Mouse (Mus musculus) spleen, adult 18-20 months (tissue): Measurements from ENCODE around the gene Isca2.

Experiments
- DNase-seq, 2 experiments: peaks; one replicate each; pipeline ENCODE4 v3.0.0; 2022; ENCODE audit warnings: mixed read lengths in 2 of 2

Isca2 gene

GRCm38 (mm10) chr12:84774376-84774775 lies 1.3 kb downstream of the Isca2 start:
- no peak for DNase-seq

- DNase-seq = no peak
These were observed 3.2 kb downstream of the Isca2 start for GRCm38 (mm10) chr12:84776229-84776628.

GRCm38 (mm10) chr12:84784604-84785381 lies 11.7 kb downstream of the Isca2 start:
- peak; percentile 57 to 78 for DNase-seq

GRCm38 (mm10) chr12:84786091-84786490 lies 13.0 kb downstream of the Isca2 start:
- DNase-seq = no peak

- DNase-seq = no peak
These were observed 17.8 kb downstream of the Isca2 start for GRCm38 (mm10) chr12:84790853-84791252.

GRCm38 (mm10) chr12:84792629-84793028 lies 19.6 kb downstream of the Isca2 start:
- DNase-seq = no peak

GRCm38 (mm10) chr12:84794647-84795046 lies 21.6 kb downstream of the Isca2 start:
- no peak for DNase-seq

- DNase-seq = no peak
These were observed 26.0 kb downstream of the Isca2 start for GRCm38 (mm10) chr12:84799086-84799485.

GRCm38 (mm10) chr12:84800419-84800818 lies 27.4 kb downstream of the Isca2 start:
- DNase-seq = no peak

- no peak for DNase-seq
These were observed 28.6 kb downstream of the Isca2 start for GRCm38 (mm10) chr12:84801532-84802110.

GRCm38 (mm10) chr12:84802625-84803024 lies 29.6 kb downstream of the Isca2 start:
- no peak for DNase-seq

GRCm38 (mm10) chr12:84805228-84805842 lies 32.3 kb downstream of the Isca2 start:
- no peak for DNase-seq

- DNase-seq = no peak
These were observed 33.0 kb downstream of the Isca2 start for GRCm38 (mm10) chr12:84806010-84806409.

- DNase-seq = no peak
These were observed 33.7 kb downstream of the Isca2 start for GRCm38 (mm10) chr12:84806726-84807125.

- no peak for DNase-seq
These were observed 34.3 kb downstream of the Isca2 start for GRCm38 (mm10) chr12:84807351-84807750.

GRCm38 (mm10) chr12:84809033-84809432 lies 36.0 kb downstream of the Isca2 start:
- no peak for DNase-seq

GRCm38 (mm10) chr12:84810810-84811209 lies 37.8 kb downstream of the Isca2 start:
- no peak for DNase-seq

GRCm38 (mm10) chr12:84811510-84811909 lies 38.5 kb downstream of the Isca2 start:
- no peak for DNase-seq

GRCm38 (mm10) chr12:84812004-84812403 lies 39.0 kb downstream of the Isca2 start:
- DNase-seq = no peak

GRCm38 (mm10) chr12:84813773-84814172 lies 40.7 kb downstream of the Isca2 start:
- no peak for DNase-seq

GRCm38 (mm10) chr12:84814663-84815325 lies 41.7 kb downstream of the Isca2 start:
- no peak for DNase-seq

GRCm38 (mm10) chr12:84818496-84818895 lies 45.4 kb downstream of the Isca2 start:
- DNase-seq = no peak
